Mouse (Mus musculus) ovary, postnatal 10 days (tissue): Measurements from ENCODE around the gene Vmn1r192.
"Not testable (repeated sequence)": the region's sequence is repeated elsewhere in the genome, so short reads cannot be mapped to it uniquely, and the experiment has no call there.

Experiments used
- DNase-seq: peaks from one replicate; pipeline ENCODE4 v3.0.0; 2022; ENCODE audit warnings: low spot score

Vmn1r192 gene

DNA sequence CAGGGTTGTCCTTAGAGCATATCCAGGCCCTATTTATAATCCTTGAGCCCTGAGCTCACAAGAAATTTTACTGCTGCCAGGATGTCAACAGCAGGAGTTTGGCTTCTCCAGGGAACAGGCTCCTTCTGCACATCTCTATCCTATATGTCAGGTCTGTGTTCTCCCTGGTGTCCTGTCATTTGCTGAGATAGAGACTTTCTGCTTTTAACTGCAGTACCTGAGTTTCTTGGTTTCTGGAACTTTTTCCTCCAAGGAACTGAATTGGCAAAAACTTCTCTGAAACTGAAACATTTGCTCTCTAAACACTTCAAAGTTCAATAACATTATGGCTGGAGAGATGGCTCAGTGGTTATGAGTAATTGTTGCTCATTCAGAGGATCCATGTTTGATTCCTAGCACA is at the start of gene Vmn1r192:
Vmn1r192 (minus strand) TSS at position 101 of the 400 bp plus-strand sequence.
- DNase-seq: no peak

DNA sequence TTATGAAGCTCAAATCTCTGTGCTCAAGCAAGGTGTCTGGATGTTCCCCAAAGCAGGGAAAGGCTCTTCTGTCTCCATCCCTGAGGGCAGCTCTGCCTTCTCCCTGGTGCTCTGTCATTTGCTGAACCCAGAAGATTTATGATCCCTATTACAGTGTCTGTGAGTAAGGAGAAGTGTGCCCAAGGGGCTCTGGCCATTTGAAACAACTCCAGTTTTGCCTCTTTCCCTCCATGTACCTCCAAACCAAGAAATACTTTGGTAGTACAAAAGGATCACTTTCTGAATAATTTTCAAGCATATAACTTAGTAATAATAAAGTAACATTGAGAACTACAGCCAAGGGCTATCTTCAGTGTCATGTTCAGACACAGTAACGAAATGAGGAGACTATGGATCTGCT is 32.1 kb upstream of the Vmn1r192 start, which contains the start of gene Vmn1r193:
Vmn1r193 (minus strand) TSS at position 101 of the 400 bp plus-strand sequence.
- not testable (repeated sequence) for DNase-seq

DNA sequence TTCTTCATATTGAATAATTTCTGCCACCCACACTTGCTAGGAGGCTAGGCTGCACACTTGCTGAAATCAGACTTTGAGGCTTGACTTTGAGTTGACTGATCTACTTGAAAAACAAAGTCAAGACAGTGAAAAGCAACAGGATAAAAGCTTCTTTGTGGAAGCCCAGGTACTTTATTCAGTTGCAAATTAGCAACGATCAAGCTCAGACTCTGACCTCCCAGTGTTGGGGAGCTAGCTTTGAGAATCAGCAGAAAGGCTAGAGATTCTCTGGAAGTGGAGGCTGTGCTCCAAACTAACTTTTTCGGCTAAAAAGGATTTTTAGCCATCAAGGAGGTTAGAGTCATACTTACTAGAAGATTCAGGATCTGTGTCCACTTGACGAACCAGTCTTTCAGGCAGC is 1.8 kb upstream of the Vmn1r192 start:
- not testable (repeated sequence) for DNase-seq

DNA sequence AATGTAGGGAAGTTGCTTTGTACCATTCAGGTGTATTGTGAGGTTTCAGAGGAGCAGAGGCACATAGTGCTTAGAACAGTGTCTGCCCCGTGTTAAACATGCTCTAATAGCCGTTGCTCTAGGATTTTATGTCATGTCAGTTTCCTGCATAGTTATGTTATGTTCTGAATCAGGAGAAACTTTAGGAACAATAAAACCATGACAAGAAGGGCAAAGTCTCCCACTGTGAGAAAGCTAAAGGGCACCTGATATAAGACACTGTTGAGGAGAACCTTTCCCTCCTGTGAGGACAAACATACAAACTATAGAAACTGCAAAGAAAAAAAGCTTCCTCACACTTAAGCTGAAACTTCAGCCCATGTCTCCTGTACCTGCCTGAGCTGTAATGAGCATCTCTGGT is 556 bp downstream of the Vmn1r192 start:
- no peak for DNase-seq

DNA sequence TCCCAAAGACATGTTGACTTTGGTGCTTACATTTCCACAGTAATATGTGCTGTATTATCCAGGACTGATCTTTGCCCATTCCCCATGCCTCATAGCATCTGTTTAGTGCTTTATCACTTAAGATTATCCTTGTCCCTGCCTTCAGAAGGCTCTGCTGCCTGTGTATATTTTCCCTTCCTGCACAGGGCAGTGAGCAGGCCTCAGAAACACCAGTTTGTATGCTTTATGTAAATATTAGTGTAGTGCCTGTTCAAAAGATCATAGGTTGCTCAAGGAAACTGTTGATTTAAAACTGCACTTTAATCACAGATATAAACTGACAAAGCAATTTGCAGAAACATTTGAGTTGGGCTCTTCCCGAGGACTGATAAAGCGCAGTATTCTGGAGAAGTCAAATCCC is 1.6 kb downstream of the Vmn1r192 start:
- DNase-seq: no peak

DNA sequence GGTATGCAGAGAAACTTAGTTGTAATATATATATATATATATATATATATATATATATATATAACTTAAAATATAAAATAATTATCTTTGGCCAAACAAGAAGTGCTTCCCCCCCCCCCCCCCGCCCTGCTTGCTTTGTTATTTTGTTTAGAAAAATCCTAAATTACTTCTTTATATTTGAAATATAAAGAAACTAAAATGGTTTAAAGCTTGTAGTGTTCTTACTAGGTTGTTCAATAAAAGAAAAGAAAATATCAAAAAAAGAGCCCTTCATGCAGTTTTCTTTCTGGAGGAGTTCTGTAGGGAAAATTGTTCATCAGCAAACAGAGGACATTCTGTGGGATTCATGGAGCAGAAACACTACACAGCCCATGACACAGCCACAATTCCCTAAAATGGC is 7.1 kb downstream of the Vmn1r192 start, which contains the start of gene Vmn1r191:
Vmn1r191 (minus strand) TSS at position 101 of the 400 bp plus-strand sequence.
- DNase-seq: no peak

DNA sequence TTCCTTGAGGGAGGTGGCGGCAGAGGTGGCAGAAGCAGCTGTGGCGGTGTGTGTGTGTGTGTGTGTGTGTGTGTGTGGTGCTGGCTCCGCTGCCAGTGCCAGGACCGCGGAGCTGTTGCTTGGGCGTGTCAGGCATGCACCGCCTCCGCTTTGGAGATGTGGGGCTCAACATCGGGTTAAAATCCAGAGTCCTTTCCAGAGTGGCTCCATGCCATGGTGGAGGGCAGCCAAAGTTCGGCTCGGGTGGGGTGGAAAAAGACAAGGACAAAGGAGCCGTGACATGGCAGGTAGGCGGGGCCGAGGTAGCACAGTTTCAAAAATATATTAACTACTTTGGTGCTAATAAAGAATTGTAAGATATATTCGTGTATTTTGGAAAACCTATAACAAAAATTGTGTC is 22.5 kb downstream of the Vmn1r192 start:
- no peak for DNase-seq

DNA sequence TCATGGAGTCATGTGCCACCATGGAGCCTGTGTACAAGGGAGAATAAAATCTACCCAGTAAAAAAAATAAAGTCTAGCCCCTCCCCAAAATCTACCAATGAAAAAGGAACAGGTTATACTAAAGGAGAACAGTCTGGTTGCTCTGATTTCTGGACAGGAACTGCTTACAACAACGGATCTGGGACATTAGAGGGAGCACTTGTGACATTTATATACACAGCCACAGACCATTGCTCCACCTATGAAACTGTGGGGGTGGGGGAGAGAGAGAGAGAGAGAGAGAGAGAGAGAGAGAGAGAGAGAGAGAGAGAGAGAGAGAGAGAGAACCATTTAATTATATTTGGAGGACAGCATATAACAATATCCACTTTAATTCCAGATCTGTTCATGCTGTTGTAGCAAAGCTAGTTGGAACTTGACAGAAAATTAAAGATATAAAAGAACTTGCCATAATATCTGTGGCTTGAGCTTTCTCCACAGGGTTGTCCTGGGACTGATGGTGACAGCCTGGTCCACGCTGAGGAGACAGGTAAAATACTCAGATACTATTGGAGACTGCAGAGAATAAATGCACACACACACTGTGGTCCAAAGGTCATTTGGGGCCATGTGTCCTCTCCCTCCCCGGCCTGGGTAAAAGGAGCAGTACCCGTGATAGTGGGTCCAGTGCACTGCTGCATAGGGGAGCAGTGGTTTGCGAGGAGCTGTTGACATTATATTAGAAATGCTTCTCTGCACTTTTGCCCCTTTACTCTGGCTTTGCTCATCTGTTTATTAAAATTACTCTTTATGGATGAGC is 54.2 kb downstream of the Vmn1r192 start:
- DNase-seq: not testable (repeated sequence)
